Mouse (Mus musculus): ENCODE results near the gene Zp2. TPM values are rescaled to one million over a fixed set of nuclear protein-coding genes. Genes with fewer than 3 reads are reported as not detected.

The Zp2 gene
- polyA plus RNA-seq (2015; fragmentation: Illumina TruSeq; extraction: RNeasy Lipid Tissue Mini Kit (QIAGEN cat#74804); ENCODE audit: insufficient read depth, low replicate concordance): not detected

DNA sequence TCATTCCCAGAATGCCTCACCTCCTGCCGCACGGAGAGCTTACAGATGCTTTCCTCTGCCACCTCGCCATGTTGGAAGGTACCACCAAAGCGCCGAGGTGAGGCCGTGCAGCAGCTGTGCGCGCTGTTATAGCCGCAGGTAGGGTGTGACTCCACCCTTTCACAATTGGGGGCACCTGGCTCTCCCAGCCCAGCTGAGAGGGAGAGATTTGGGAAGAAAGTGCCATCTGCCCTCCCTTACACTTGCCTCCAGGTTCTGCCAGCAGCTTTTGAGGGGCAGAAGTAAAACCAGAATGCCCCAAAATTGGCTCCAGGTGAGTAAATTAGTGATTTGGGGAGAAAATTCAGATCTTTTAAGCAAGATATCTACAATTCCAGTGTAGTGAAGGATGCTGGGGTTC is at the start of gene Zp2:
TSS of gene Zp2 (minus strand) at position 101 of the 400 bp plus-strand sequence.

DNA sequence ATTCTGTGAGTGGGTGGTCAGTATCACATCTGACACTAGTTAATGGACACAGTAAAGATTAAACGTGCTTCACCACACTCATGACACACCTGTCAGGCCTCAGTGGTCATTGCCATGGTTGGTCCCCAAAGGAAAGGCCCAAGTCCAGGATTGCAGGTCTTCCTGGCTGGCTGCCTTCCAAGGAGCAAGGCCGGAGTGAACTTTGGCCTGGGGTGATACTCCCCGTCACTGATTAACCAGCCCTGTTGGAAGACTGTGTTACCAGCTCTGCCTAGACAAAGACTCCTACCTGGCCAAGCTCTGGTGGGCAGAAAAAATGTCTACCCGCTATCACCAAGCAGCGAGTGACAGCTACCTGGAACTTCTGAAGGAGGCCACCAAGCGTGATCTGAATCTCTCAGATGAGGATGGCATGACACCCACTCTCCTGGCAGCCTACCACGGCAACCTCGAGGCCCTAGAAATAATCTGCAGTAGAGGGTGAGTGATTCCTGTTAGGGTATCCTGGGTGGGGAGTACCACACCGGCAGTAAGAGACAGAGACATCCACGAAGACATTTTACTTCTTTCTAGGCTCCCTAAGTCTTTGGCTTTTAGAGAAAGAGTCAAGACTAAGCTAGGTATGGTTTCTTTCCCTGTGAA is 28.6 kb upstream of the Zp2 start, which contains the start of gene Anks4b:
TSS of gene Anks4b (plus strand) at position 256 of the 642 bp plus-strand sequence.

DNA sequence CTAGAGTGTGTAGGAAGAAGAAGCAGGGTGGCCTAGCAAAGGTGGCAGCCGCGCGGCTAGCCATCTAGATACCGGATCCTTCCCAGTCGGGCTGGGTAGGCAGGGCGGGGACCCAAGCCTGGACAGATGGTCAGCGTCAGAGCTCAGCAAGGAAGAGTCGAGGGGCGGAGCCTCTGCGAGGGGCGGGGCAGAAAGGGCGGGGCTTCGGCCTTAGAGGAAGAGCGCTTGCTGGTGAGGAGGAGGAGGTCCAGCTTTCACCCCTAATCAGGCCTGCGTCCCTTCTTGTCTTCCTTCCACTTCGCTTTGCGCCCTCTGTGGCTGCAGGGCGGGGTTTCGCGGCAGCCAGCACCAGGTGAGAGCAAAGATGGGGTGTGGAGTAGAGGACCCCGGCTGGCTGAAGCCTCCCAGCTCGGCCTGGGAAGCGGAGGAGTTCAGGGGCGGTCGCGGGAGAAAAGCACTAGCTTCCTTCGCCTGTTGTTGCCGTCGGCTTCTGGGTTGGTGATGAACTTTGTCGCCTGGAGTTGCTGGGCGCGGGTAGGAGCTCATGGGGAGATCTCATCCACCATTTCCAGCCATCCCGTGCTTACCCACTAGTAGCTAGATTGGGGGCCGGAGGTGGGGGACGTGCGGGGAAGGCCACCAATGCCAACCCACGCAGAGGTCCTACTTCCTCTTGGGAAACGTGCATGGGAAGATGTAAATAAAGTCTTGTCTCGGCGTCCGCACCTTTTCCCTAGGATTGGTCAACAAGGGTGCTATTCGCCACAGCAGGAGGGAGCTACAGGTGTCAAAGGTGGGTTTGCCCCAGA is 42.7 kb downstream of the Zp2 start, which contains the start of gene Tmem159:
TSS of gene Tmem159 (plus strand) at position 190 of the 809 bp plus-strand sequence.

DNA sequence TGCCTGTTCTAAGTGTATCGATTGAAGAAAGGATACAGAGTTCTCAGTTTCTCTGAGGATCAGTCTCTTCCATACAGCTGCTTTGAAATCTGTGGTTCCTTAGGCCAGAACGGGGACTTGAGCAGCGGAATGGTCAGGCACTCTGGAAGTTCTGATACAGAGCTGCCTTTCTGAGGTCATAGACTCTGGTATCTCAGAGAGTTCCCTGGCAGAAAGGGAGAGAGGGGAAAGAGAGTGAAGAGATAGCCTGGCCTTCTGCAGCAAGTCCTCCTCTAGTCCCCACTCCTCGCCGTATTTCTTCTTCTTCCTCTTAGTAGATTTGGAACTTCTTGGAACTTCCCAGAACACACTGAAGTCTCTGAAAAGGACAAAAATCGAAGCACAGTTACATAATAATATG is 49.9 kb downstream of the Zp2 start, which contains the start of gene Dnah3:
TSS of gene Dnah3 (minus strand) at position 101 of the 400 bp plus-strand sequence.

Other genes starting within 250 kb of the Zp2 start
- gene Lyrm1, start 249.4 kb downstream of the Zp2 start, polyA plus RNA-seq (2015; fragmentation: Illumina TruSeq; extraction: RNeasy Lipid Tissue Mini Kit (QIAGEN cat#74804); ENCODE audit: insufficient read depth, low replicate concordance): 6.6 TPM
- 10.8 TPM for gene Dcun1d3, start 249.0 kb downstream of the Zp2 start, polyA plus RNA-seq (2015; fragmentation: Illumina TruSeq; extraction: RNeasy Lipid Tissue Mini Kit (QIAGEN cat#74804); ENCODE audit: insufficient read depth, low replicate concordance)
- not detected for gene Dnah3, start 50.0 kb downstream of the Zp2 start, polyA plus RNA-seq (2015; fragmentation: Illumina TruSeq; extraction: RNeasy Lipid Tissue Mini Kit (QIAGEN cat#74804); ENCODE audit: insufficient read depth, low replicate concordance)
- gene Tmem159, start 42.9 kb downstream of the Zp2 start, polyA plus RNA-seq (2015; fragmentation: Illumina TruSeq; extraction: RNeasy Lipid Tissue Mini Kit (QIAGEN cat#74804); ENCODE audit: insufficient read depth, low replicate concordance): 9.3 TPM
- gene Anks4b, start 28.6 kb upstream of the Zp2 start, polyA plus RNA-seq (2015; fragmentation: Illumina TruSeq; extraction: RNeasy Lipid Tissue Mini Kit (QIAGEN cat#74804); ENCODE audit: insufficient read depth, low replicate concordance): not detected
- gene Crym, start 56.8 kb upstream of the Zp2 start, polyA plus RNA-seq (2015; fragmentation: Illumina TruSeq; extraction: RNeasy Lipid Tissue Mini Kit (QIAGEN cat#74804); ENCODE audit: insufficient read depth, low replicate concordance): 1.2 TPM
- not detected for gene Abca14, start 58.7 kb upstream of the Zp2 start, polyA plus RNA-seq (2015; fragmentation: Illumina TruSeq; extraction: RNeasy Lipid Tissue Mini Kit (QIAGEN cat#74804); ENCODE audit: insufficient read depth, low replicate concordance)
- not detected for gene Abca15, start 183.4 kb upstream of the Zp2 start, polyA plus RNA-seq (2015; fragmentation: Illumina TruSeq; extraction: RNeasy Lipid Tissue Mini Kit (QIAGEN cat#74804); ENCODE audit: insufficient read depth, low replicate concordance)